Mouse (Mus musculus) neural tube, embryonic 15.5 days (tissue): Measurements from ENCODE around the gene Cmtm4. TPM values are rescaled to one million over a fixed set of nuclear protein-coding genes. Genes with fewer than 3 reads are reported as not detected.

Experiments used
- ATAC-seq: fragments of 200-750 bp; cut with Nextera tagmentation; 2 replicates; pipeline ENCODE4 v1.8.0; 2017; ENCODE audit warnings: mild to moderate bottlenecking, moderate TSS enrichment, moderate library complexity; ENCODE audit not compliant: low FRiP score
- H3K27ac ChIP-seq: fragments of 300-500 bp; sonication (generic); replicated peaks from 2 replicates; pipeline ENCODE4 v1.5.1; 2015; ENCODE audit warnings: mild to moderate bottlenecking, inconsistent platforms
- H3K27me3 ChIP-seq: fragments of 300-500 bp; sonication (generic); replicated peaks from 2 replicates; pipeline ENCODE4 v1.6.1; 2015; ENCODE audit warnings: inconsistent platforms
- H3K36me3 ChIP-seq: fragments of 300-500 bp; sonication (generic); 2 replicates; pipeline ENCODE4 v1.6.1; 2015; ENCODE audit warnings: inconsistent platforms
- H3K4me1 ChIP-seq: fragments of 300-500 bp; sonication (generic); 2 replicates; pipeline ENCODE4 v1.6.1; 2015; ENCODE audit warnings: inconsistent platforms
- H3K4me2 ChIP-seq: fragments of 300-500 bp; sonication (generic); 2 replicates; pipeline ENCODE4 v1.6.1; 2015; ENCODE audit warnings: inconsistent platforms, mild to moderate bottlenecking, moderate library complexity
- H3K4me3 ChIP-seq: fragments of 300-500 bp; sonication (generic); replicated peaks from 2 replicates; pipeline ENCODE4 v1.5.1; 2015; ENCODE audit warnings: mild to moderate bottlenecking, inconsistent platforms
- H3K9ac ChIP-seq: fragments of 300-500 bp; sonication (generic); replicated peaks from 2 replicates; pipeline ENCODE4 v1.6.1; 2015; ENCODE audit warnings: mild to moderate bottlenecking, inconsistent platforms
- H3K9me3 ChIP-seq: fragments of 300-500 bp; sonication (generic); replicated peaks from 2 replicates; pipeline ENCODE4 v1.6.1; 2016; ENCODE audit warnings: inconsistent platforms
- WGBS: fragments of 180-500 bp; shearing (Covaris S2); methylation state at CpG from one replicate; pipeline ENCODE4 v1.1.7; 2015; ENCODE audit warnings: mixed read lengths; 5-methylcytosine and 5-hydroxymethylcytosine counted together
- polyA plus RNA-seq: library from polyadenylated mRNA; unstranded; fragments of >200 nt; fragmentation: Nextera tagmentation; extraction: Ambion mirVana; gene quantifications from 2 replicates; pipeline ENCODE4 v1.2.1, GENCODE M21; 2015

Cmtm4 gene
- polyA plus RNA-seq, 1 experiment from 2014 or later = 2.4 TPM

GRCm38 (mm10) chr8:104342426-104342825 lies 53.2 kb downstream of the Cmtm4 start:
- Histone ChIP-seq H3K4me3 (no peak overlapping the region), H3K9me3 (no peaks in the 10 kb centered on the region), H3K9ac (no peak overlapping the region), H3K4me1 (peaks cover 33% of the 10 kb centered on the region), H3K4me2 (no peak overlapping the region), H3K27me3 (no peaks in the 10 kb centered on the region), H3K27ac (no peak overlapping the region), H3K36me3 (0 out of 2 replicates have a peak, but pooled peaks cover under 1% of the 10 kb centered on the region)
- ATAC-seq = no peak
- WGBS = 81% methylated on average over 5 of the region's 5 CpGs

GRCm38 (mm10) chr8:104341678-104342077 lies 53.9 kb downstream of the Cmtm4 start:
- H3K9me3 ChIP-seq = no peaks in the 10 kb centered on the region
- H3K9ac ChIP-seq = no peak overlapping the region
- 39% methylated on average over 6 of the region's 6 CpGs for WGBS
- H3K36me3 ChIP-seq = no peaks in the 10 kb centered on the region
- peak overlapping the region; percentile 56 for H3K4me3 ChIP-seq
- H3K27ac ChIP-seq = 0 out of 2 replicates have a peak overlapping the region, but pooled peaks have one; percentile 23
- peak overlapping the region; percentile 94 for H3K4me2 ChIP-seq
- no peaks in the 10 kb centered on the region for H3K27me3 ChIP-seq
- H3K4me1 ChIP-seq = peaks cover 33% of the 10 kb centered on the region
- no peak for ATAC-seq

- peak overlapping the region; percentile 72 for H3K27ac ChIP-seq
- H3K9me3 ChIP-seq = no peaks in the 10 kb centered on the region
- no peaks in the 10 kb centered on the region for H3K27me3 ChIP-seq
- no peaks in the 10 kb centered on the region for H3K36me3 ChIP-seq
- H3K9ac ChIP-seq = peak overlapping the region; percentile 55
- under 1% methylated on average over 24 of the region's 24 CpGs for WGBS
- H3K4me3 ChIP-seq = peak overlapping the region; percentile 56
- peaks cover 33% of the 10 kb centered on the region for H3K4me1 ChIP-seq
- peak; percentile 61 for ATAC-seq
- H3K4me2 ChIP-seq = peak overlapping the region; percentile 94
Measured at GRCm38 (mm10) chr8:104341106-104341561, 54.5 kb downstream of the Cmtm4 start.

GRCm38 (mm10) chr8:104340233-104341105 lies 55.1 kb downstream of the Cmtm4 start:
- Histone ChIP-seq H3K4me2 (peak overlapping the region; percentile 94), H3K36me3 (no peaks in the 10 kb centered on the region)

GRCm38 (mm10) chr8:104339983-104340232 lies 55.7 kb downstream of the Cmtm4 start:
- peak; percentile 4; the same call in 1 of the 2 replicates for ATAC-seq
- WGBS = 3% methylated on average over 6 of the region's 6 CpGs
- peak overlapping the region; percentile 55 for H3K9ac ChIP-seq
- peak overlapping the region; percentile 94 for H3K4me2 ChIP-seq
- H3K9me3 ChIP-seq = no peaks in the 10 kb centered on the region
- peaks cover 33% of the 10 kb centered on the region for H3K4me1 ChIP-seq
- H3K27ac ChIP-seq = peak overlapping the region; percentile 72
- H3K4me3 ChIP-seq = peak overlapping the region; percentile 56
- no peaks in the 10 kb centered on the region for H3K27me3 ChIP-seq
- H3K36me3 ChIP-seq = no peaks in the 10 kb centered on the region

More at GRCm38 (mm10) chr8:104340233-104341105, 55.1 kb downstream of the Cmtm4 start:
- under 1% methylated on average over 38 of the region's 54 CpGs for WGBS
- Histone ChIP-seq H3K9ac (peak overlapping the region; percentile 55), H3K4me3 (peak overlapping the region; percentile 56), H3K27ac (peak overlapping the region; percentile 72), H3K9me3 (no peaks in the 10 kb centered on the region), H3K4me1 (peaks cover 33% of the 10 kb centered on the region), H3K27me3 (no peaks in the 10 kb centered on the region)
- ATAC-seq = peak; percentile 76

- Histone ChIP-seq H3K27me3 (no peaks in the 10 kb centered on the region), H3K9ac (peak within 1 kb of the TSS; percentile 55), H3K36me3 (no peaks in the 10 kb centered on the region), H3K4me2 (peak within 1 kb of the TSS; percentile 94), H3K9me3 (no peaks in the 10 kb centered on the region), H3K4me3 (peak within 1 kb of the TSS; percentile 56), H3K4me1 (peaks cover 33% of the 10 kb centered on the region), H3K27ac (peak within 1 kb of the TSS; percentile 72)
- 0 out of 2 replicates have a peak, but pooled peaks have one; percentile 2 for ATAC-seq
- 17% methylated on average over 18 of the region's 18 CpGs for WGBS
Measured at GRCm38 (mm10) chr8:104339229-104339982, 56.2 kb downstream of the Cmtm4 start, which contains the start of gene Cmtm3. TSS of gene Cmtm3 (plus strand) at chr8:104339410.

GRCm38 (mm10) chr8:104337890-104338289 lies 57.7 kb downstream of the Cmtm4 start:
- no peak for ATAC-seq
- no peak overlapping the region for H3K9ac ChIP-seq
- H3K4me1 ChIP-seq = peaks cover 27% of the 10 kb centered on the region
- H3K27me3 ChIP-seq = no peaks in the 10 kb centered on the region
- no peaks in the 10 kb centered on the region for H3K36me3 ChIP-seq
- H3K9me3 ChIP-seq = no peaks in the 10 kb centered on the region
- WGBS = 59% methylated on average over 3 of the region's 3 CpGs
- no peak overlapping the region for H3K4me2 ChIP-seq
- no peak overlapping the region for H3K4me3 ChIP-seq
- H3K27ac ChIP-seq = no peak overlapping the region

GRCm38 (mm10) chr8:104336806-104337205 lies 58.8 kb downstream of the Cmtm4 start:
- Histone ChIP-seq H3K36me3 (no peaks in the 10 kb centered on the region), H3K9ac (no peak overlapping the region), H3K4me1 (peaks cover 25% of the 10 kb centered on the region), H3K4me3 (no peak overlapping the region), H3K9me3 (no peaks in the 10 kb centered on the region), H3K27ac (no peak overlapping the region), H3K27me3 (no peaks in the 10 kb centered on the region), H3K4me2 (no peak overlapping the region)
- 94% methylated on average over 1 of the region's 1 CpGs for WGBS
- no peak for ATAC-seq

GRCm38 (mm10) chr8:104334196-104334595 lies 61.4 kb downstream of the Cmtm4 start:
- H3K9ac ChIP-seq = no peak overlapping the region
- no peaks in the 10 kb centered on the region for H3K27me3 ChIP-seq
- 75% methylated on average over 1 of the region's 1 CpGs for WGBS
- no peak overlapping the region for H3K27ac ChIP-seq
- H3K4me2 ChIP-seq = no peak overlapping the region
- no peaks in the 10 kb centered on the region for H3K9me3 ChIP-seq
- peaks cover under 1% of the 10 kb centered on the region; the same call in 1 of the 2 replicates for H3K4me1 ChIP-seq
- H3K36me3 ChIP-seq = no peaks in the 10 kb centered on the region
- no peak overlapping the region for H3K4me3 ChIP-seq
- ATAC-seq = no peak

GRCm38 (mm10) chr8:104333786-104334185 lies 61.8 kb downstream of the Cmtm4 start:
- Histone ChIP-seq H3K4me2 (no peak overlapping the region), H3K27me3 (no peaks in the 10 kb centered on the region), H3K4me1 (no peaks in the 10 kb centered on the region), H3K27ac (no peak overlapping the region), H3K9ac (no peak overlapping the region), H3K9me3 (no peaks in the 10 kb centered on the region), H3K4me3 (no peak overlapping the region), H3K36me3 (no peaks in the 10 kb centered on the region)
- 76% methylated on average over 5 of the region's 5 CpGs for WGBS
- ATAC-seq = no peak

GRCm38 (mm10) chr8:104332665-104333631 lies 62.7 kb downstream of the Cmtm4 start:
- Histone ChIP-seq H3K4me3 (no peak overlapping the region), H3K36me3 (no peaks in the 10 kb centered on the region), H3K4me1 (no peaks in the 10 kb centered on the region), H3K9me3 (no peaks in the 10 kb centered on the region), H3K9ac (no peak overlapping the region), H3K27me3 (no peaks in the 10 kb centered on the region), H3K4me2 (no peak overlapping the region), H3K27ac (no peak overlapping the region)
- WGBS = 83% methylated on average over 5 of the region's 5 CpGs
- ATAC-seq = no peak
